Mouse (Mus musculus): Measurements from ENCODE around the gene Ube2a.
"Not testable (repeated sequence)": the region's sequence is repeated elsewhere in the genome, so short reads cannot be mapped to it uniquely, and the experiment has no call there.

The Ube2a gene

GRCm38 (mm10) chrX:36873765-36874164, at the start of gene Ube2a, which contains the start of gene C330007P06Rik:
Gene Ube2a, plus strand, starts transcription at chrX:36873900.
Gene C330007P06Rik, minus strand, starts transcription at chrX:36874111.
- no peak for DNase-seq (ENCODE audit: low spot score in 2 of 2)

GRCm38 (mm10) chrX:36823932-36824711, 49.6 kb upstream of the Ube2a start:
- DNase-seq (ENCODE audit: low spot score in 2 of 2) = no peak

GRCm38 (mm10) chrX:36825032-36825431, 48.7 kb upstream of the Ube2a start:
- DNase-seq (ENCODE audit: low spot score in 2 of 2) = no peak

GRCm38 (mm10) chrX:36826873-36827272, 46.8 kb upstream of the Ube2a start:
- DNase-seq (ENCODE audit: low spot score in 2 of 2) = no peak

DNA sequence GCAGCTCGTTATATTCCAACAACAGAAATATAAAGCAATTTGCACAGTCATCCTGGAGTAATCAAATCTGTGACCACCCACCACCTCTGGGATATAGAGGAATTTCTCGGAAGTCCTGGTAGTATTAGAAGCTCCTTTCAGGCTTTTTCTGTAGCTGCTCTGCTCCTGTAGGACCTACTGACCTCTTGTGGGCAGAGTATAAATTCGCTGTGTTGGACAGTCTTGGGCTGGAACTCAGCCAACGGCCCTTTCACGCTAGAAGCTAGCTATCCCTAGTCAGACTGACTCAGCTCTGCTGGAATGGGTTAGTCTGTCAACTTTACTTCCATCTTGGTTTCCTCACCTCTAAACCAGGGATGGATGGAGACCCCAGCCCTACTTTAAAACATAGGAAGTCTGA, 43.4 kb upstream of the Ube2a start:
- DNase-seq (ENCODE audit: low spot score in 2 of 2) = no peak

DNA sequence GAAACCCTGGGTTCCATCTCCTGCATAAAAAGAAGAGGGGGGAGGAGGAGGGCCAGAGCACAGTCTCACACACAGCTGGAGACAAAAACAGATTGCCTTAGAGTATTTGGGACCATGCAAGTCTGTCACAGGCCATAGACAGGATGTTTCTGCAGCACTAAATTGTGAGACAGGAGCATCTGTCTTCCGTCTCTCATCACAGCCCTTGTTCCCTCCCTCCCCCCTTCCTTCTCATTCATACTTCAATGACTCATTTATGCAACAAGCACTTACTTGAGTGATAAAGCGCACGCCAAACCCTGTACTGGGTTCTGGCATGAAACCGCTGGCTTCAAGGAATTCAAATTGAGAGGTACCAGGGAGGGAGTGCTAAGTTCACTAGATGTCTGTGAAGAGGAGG, 42.1 kb upstream of the Ube2a start:
- DNase-seq (ENCODE audit: low spot score in 2 of 2) = no peak

DNA sequence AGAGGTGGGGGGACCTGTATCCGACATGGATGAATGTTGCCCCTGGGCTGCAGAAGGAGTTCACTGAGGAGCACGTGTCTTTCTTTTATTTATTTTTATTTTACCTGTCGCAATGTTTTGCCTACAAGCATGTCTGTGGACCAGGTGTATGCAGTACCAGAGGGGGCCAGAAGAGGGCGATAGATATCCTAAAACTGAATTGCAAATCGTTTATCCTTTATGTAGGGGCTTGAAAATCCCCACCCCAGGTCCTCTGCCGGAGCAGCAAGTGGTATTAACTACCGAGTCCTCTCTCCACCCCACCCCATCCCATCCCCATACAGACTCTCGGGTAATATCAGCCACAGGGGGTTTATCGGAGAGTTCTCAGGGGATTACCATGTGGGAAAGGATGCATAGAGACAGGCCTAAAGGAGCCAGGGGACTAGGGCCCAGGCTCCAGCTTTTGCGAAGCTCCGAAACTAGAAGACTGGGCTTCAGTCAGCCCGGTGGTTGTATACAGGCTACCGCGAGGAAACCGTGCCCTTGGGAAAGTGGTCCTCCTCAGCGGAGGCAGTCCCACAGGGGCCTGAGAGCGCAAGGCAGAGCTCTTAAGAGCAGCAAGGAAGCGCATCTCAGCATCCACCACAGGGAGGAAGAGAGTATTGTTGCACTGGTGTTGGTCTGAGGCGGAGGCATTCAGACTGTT, 40.2 kb upstream of the Ube2a start:
- peak in 1 of 2 experiments; percentile 63 for DNase-seq (ENCODE audit: low spot score in 2 of 2)

DNA sequence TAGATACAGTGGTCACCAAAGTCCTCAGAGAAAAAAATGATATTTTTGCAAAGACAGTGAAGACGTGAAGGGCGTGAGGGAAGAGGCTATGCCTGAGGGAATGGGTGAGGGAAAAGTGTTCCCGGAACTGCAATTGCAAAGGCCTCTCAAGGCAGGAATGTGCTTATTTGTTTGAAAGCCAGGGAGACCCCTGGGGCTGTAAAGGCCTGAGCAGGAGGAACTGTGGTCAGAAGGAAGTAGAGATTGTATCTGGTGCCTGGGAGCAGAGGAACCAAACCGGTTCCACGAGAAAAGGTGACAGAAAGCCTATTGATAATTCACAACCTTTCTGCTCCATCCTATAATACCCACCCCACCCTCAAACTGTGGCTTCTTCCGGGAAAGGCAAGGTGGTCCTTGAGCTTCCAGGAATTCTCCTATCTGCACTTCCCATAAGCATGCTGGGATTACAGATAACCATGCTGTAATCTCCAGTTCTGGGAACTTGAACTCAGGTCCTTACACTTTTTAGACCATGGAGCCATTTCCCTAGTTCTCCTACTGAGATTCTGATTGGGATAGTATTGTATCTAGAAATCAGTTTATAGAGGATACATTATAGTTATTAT, 36.5 kb upstream of the Ube2a start:
- DNase-seq (ENCODE audit: low spot score in 2 of 2) = no peak

DNA sequence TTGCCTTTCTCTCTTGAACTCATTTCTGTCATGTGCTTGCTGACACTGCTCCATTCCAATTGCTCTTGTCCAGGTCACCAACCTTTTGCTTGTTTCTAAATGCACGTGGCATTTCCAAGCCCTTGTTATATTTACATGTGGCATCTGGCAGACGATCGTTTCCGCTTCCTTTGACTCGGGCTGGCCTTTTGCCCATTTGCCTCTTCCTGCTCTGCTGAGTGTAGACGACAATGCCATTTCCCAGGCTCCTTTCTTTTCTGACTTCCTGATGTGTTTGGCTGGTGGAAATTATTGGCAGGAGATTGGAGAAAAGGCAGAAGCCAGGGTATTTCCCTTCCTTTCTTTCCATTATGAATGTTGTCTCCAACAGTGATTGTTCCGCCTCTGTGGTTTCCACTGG, 34.3 kb upstream of the Ube2a start:
- no peak for DNase-seq (ENCODE audit: low spot score in 2 of 2)

DNA sequence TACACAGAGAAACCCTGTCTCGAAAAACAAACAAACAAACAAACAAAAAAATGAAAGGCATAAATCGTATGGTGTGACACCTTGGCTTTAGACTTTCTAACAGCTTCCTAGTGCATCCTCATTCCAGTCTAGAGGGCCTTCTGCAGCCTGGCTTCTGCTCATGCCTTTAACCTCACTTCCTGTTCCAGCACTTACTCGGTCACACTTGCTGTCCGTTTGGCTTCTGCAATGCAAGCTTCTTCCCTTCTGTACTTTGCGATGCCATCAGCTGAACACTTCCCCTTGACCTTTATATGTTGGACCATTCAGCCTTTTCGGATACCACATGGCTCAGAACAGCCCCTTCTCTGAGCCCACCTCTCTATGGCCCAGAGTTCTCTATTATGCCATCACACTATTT, 32.0 kb upstream of the Ube2a start:
- DNase-seq (ENCODE audit: low spot score in 2 of 2) = no peak

- no peak for DNase-seq (ENCODE audit: low spot score in 2 of 2)
Measured at GRCm38 (mm10) chrX:36843346-36843990, 30.2 kb upstream of the Ube2a start.

DNA sequence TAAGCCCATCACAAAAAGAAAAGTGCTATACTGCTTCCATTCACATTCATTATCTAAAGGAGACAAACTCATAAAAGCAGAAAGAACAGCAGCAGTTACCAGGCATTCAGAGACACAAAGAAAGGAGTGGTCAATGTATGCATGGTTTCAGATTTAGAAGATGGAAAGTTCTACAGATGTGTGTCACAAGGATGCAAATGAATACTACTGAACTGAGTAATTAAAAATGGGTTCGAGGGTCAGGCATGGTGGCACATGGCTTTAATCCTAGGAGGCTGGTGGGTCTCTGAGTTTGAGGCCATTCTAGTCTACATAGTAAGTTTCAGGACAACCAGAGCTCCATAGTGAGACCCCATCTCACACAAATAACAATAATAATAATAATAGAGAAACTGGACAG, 26.5 kb upstream of the Ube2a start:
- DNase-seq (ENCODE audit: low spot score in 2 of 2) = no peak

DNA sequence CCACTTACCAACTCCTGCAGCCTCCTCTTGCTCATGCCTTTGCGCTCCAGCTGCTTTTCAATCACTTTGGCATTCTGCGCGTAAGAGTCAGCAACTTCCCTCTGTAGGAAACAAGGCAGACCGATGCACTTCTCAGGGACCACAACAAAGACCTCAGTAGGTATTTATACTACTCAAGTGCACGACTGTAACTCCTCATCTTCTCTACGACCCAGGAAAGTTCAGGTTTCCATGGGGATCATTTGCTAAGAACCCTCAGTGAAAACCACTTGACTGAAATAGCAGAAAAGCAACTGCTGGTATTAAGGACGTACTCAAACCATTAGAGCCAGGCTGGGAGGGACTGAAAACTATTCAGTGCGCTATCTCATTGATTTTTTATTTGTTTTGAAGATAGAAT, 21.1 kb upstream of the Ube2a start:
- DNase-seq (ENCODE audit: low spot score in 2 of 2) = no peak

- DNase-seq (ENCODE audit: low spot score in 2 of 2) = peak; percentile 71
Measured at GRCm38 (mm10) chrX:36863766-36864608, 9.7 kb upstream of the Ube2a start.

GRCm38 (mm10) chrX:36864609-36865328, 8.9 kb upstream of the Ube2a start:
- DNase-seq (ENCODE audit: low spot score in 2 of 2) = no peak

DNA sequence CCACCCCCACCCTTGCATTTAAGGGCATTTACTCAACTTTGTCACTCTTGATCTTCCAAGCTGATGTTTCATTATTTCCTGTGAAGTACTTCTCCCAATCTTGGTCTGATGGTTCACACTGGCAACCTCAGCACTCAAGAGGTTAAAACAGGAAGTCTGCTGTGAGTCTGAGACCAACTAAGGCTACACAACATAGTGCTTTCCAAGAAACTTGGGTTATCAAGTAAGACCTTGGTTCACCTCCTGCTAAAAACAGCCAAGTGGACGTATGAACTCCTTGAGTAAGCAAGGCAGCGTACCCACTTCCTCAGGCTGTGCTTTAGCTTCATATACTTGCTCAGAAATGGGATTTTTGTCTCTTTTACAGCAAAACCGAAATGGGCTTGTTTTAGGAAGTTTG, 3.3 kb upstream of the Ube2a start:
- no peak for DNase-seq (ENCODE audit: low spot score in 2 of 2)

GRCm38 (mm10) chrX:36874178-36874696, 537 bp downstream of the Ube2a start:
- DNase-seq (ENCODE audit: low spot score in 2 of 2) = peak; percentile 72 to 74

- DNase-seq (ENCODE audit: low spot score in 2 of 2) = no peak
Measured at GRCm38 (mm10) chrX:36874704-36875128, 1.0 kb downstream of the Ube2a start.

- DNase-seq (ENCODE audit: low spot score in 2 of 2) = no peak
Measured at GRCm38 (mm10) chrX:36884719-36885118, 11.0 kb downstream of the Ube2a start.

DNA sequence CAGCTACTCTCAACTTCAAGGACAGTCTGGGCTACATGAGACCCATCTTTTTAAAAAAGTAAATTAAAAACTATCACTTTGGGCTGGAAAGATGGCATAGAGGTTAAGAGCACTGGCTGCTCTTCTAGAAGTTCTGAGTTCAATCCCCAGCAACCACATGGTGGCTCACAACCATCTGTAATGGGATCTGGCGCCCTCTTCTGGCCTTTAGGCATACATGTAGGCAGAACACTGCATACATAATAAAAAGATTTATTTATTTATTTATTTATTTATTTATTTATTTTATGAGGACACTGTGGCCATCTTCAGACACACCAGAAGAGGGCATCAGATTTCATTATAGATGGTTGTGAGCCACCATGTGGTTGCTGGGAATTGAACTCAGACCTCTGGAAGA, 25.2 kb downstream of the Ube2a start:
- DNase-seq (ENCODE audit: low spot score in 2 of 2) = not testable (repeated sequence)

All from frontal cortex, postnatal 14 days (tissue).